Mouse (Mus musculus) forebrain, embryonic 15.5 days (tissue): ENCODE measurements around the gene Ncam2. TPM values are rescaled to one million over a fixed set of nuclear protein-coding genes. Genes with fewer than 3 reads are reported as not detected.

Experiments
- ATAC-seq: fragments of 200-750 bp; cut with Nextera tagmentation; replicated peaks from 2 replicates; pipeline ENCODE4 v1.8.0; 2017; ENCODE audit warnings: mild to moderate bottlenecking, moderate TSS enrichment, moderate library complexity
- H3K27ac ChIP-seq: fragments of 300-500 bp; sonication (generic); replicated peaks from 2 replicates; pipeline ENCODE4 v1.5.1; 2015; ENCODE audit warnings: mild to moderate bottlenecking, inconsistent platforms
- H3K27me3 ChIP-seq: fragments of 300-500 bp; sonication (generic); 2 replicates; pipeline ENCODE4 v1.6.1; 2015; ENCODE audit warnings: inconsistent platforms
- H3K36me3 ChIP-seq: fragments of 300-500 bp; sonication (generic); 2 replicates; pipeline ENCODE4 v1.6.1; 2015; ENCODE audit warnings: mild to moderate bottlenecking, inconsistent platforms
- H3K4me1 ChIP-seq: fragments of 300-500 bp; sonication (generic); 2 replicates; pipeline ENCODE4 v1.6.1; 2015; ENCODE audit warnings: inconsistent platforms
- H3K4me2 ChIP-seq: fragments of 300-500 bp; sonication (generic); replicated peaks from 2 replicates; pipeline ENCODE4 v1.6.1; 2015; ENCODE audit warnings: mild to moderate bottlenecking, inconsistent platforms
- H3K4me3 ChIP-seq: fragments of 300-500 bp; sonication (generic); 2 replicates; pipeline ENCODE4 v1.5.1; 2015; ENCODE audit warnings: mild to moderate bottlenecking, inconsistent platforms
- H3K9ac ChIP-seq: fragments of 300-500 bp; sonication (generic); replicated peaks from 2 replicates; pipeline ENCODE4 v1.6.1; 2015; ENCODE audit warnings: mild to moderate bottlenecking, inconsistent platforms
- H3K9me3 ChIP-seq: fragments of 300-500 bp; sonication (generic); 2 replicates; pipeline ENCODE4 v1.6.1; 2016; ENCODE audit warnings: inconsistent platforms
- WGBS: fragments of 180-500 bp; shearing (Covaris S2); methylation state at CpG from one replicate; pipeline ENCODE4 v1.1.7; 2015; ENCODE audit warnings: mixed read lengths; 5-methylcytosine and 5-hydroxymethylcytosine counted together
- polyA plus RNA-seq: library from polyadenylated mRNA; unstranded; fragments of >200 nt; fragmentation: Nextera tagmentation; extraction: Ambion mirVana; gene quantifications from 2 replicates; pipeline ENCODE4 v1.2.1, GENCODE M21; 2015

The Ncam2 gene
- polyA plus RNA-seq, 1 experiment from 2014 or later: 9.1 TPM

DNA sequence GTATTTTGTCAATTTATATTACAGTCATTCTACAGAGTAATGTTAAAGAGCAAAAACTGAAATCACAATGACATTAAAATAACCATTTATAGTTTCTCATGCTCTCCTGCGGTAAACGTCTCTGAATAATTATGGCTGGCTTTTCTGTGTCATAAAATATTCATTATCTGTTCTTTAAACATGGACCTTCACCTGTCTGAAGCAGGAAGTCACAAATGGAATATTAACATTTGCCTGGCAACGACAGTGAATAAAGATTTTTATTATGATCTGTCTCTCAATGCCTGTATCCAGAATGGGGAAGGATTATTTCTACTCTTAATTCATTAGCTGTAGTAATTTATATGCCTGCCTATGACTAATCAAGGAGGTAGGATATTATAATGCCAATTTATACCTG, 108.7 kb downstream of the Ncam2 start:
- H3K27me3 ChIP-seq: no peaks in the 10 kb centered on the region
- no peak overlapping the region for H3K27ac ChIP-seq
- WGBS: 81% methylated on average over 3 of the region's 3 CpGs
- H3K9ac ChIP-seq: no peak overlapping the region
- no peak for ATAC-seq
- no peaks in the 10 kb centered on the region for H3K36me3 ChIP-seq
- no peaks in the 10 kb centered on the region for H3K9me3 ChIP-seq
- H3K4me3 ChIP-seq: no peak overlapping the region
- H3K4me1 ChIP-seq: no peaks in the 10 kb centered on the region
- no peak overlapping the region for H3K4me2 ChIP-seq

GRCm38 (mm10) chr16:81319037-81319436, 118.5 kb downstream of the Ncam2 start:
- Histone ChIP-seq H3K4me2 (no peak overlapping the region), H3K4me1 (no peaks in the 10 kb centered on the region), H3K9me3 (no peaks in the 10 kb centered on the region), H3K27me3 (no peaks in the 10 kb centered on the region), H3K9ac (no peak overlapping the region), H3K27ac (no peak overlapping the region), H3K4me3 (no peak overlapping the region), H3K36me3 (no peaks in the 10 kb centered on the region)
- WGBS: 67% methylated on average over 1 of the region's 1 CpGs
- ATAC-seq: no peak

DNA sequence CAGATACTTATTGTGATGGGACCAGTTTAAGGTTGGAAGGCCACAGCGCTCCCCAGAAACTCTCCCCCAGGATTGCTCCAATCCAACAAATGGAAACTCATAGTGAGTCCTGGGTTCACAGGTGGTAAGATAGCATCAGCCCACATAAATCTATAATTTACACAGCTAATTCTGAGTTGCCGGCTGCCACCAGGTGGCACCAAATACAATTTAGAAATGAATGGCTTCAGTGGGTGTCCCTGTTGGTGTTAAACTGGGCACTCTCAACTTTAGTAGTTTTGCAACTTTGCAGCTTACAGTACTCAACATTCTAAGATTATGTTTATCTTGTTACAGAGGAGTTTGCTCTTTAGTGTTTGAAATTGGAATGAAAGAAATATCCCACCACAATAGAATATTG, 130.0 kb downstream of the Ncam2 start:
- H3K27me3 ChIP-seq: no peaks in the 10 kb centered on the region
- WGBS: 22% methylated on average over 2 of the region's 2 CpGs
- no peak for ATAC-seq

GRCm38 (mm10) chr16:81365901-81366300, 165.4 kb downstream of the Ncam2 start:
- H3K9me3 ChIP-seq: no peaks in the 10 kb centered on the region
- ATAC-seq: no peak

More for the DNA sequence above, 130.0 kb downstream of the Ncam2 start:
- H3K4me2 ChIP-seq: no peak overlapping the region
- H3K4me1 ChIP-seq: no peaks in the 10 kb centered on the region
- H3K36me3 ChIP-seq: no peaks in the 10 kb centered on the region
- H3K9ac ChIP-seq: no peak overlapping the region
- H3K4me3 ChIP-seq: no peak overlapping the region
- no peak overlapping the region for H3K27ac ChIP-seq
- H3K9me3 ChIP-seq: no peaks in the 10 kb centered on the region

GRCm38 (mm10) chr16:81374234-81374633, 173.7 kb downstream of the Ncam2 start:
- H3K36me3 ChIP-seq: no peaks in the 10 kb centered on the region
- H3K27me3 ChIP-seq: no peaks in the 10 kb centered on the region
- no peak overlapping the region for H3K9ac ChIP-seq
- no peak overlapping the region for H3K4me2 ChIP-seq
- no peak for ATAC-seq
- no peaks in the 10 kb centered on the region for H3K4me1 ChIP-seq
- H3K4me3 ChIP-seq: no peak overlapping the region
- H3K27ac ChIP-seq: no peak overlapping the region
- no peaks in the 10 kb centered on the region for H3K9me3 ChIP-seq
- WGBS: 93% methylated on average over 8 of the region's 8 CpGs

More at GRCm38 (mm10) chr16:81365901-81366300, 165.4 kb downstream of the Ncam2 start:
- WGBS: 67% methylated on average over 2 of the region's 2 CpGs
- no peak overlapping the region for H3K4me2 ChIP-seq
- no peak overlapping the region for H3K9ac ChIP-seq
- H3K36me3 ChIP-seq: no peaks in the 10 kb centered on the region
- no peaks in the 10 kb centered on the region for H3K4me1 ChIP-seq
- no peak overlapping the region for H3K4me3 ChIP-seq
- no peak overlapping the region for H3K27ac ChIP-seq
- no peaks in the 10 kb centered on the region for H3K27me3 ChIP-seq

- Histone ChIP-seq H3K27ac (no peak overlapping the region), H3K4me1 (no peaks in the 10 kb centered on the region), H3K27me3 (no peaks in the 10 kb centered on the region), H3K4me2 (no peak overlapping the region), H3K4me3 (no peak overlapping the region), H3K36me3 (no peaks in the 10 kb centered on the region), H3K9me3 (no peaks in the 10 kb centered on the region), H3K9ac (no peak overlapping the region)
- ATAC-seq: peak; percentile 83
- WGBS: 37% methylated on average over 4 of the region's 4 CpGs
Measured at GRCm38 (mm10) chr16:81380434-81380833, 179.9 kb downstream of the Ncam2 start.

GRCm38 (mm10) chr16:81388646-81389045, 188.1 kb downstream of the Ncam2 start:
- Histone ChIP-seq H3K9me3 (no peaks in the 10 kb centered on the region), H3K9ac (no peak overlapping the region), H3K4me1 (no peaks in the 10 kb centered on the region), H3K27me3 (no peaks in the 10 kb centered on the region), H3K4me3 (no peak overlapping the region), H3K27ac (no peak overlapping the region), H3K4me2 (no peak overlapping the region), H3K36me3 (no peaks in the 10 kb centered on the region)
- WGBS: 35% methylated on average over 2 of the region's 2 CpGs
- no peak for ATAC-seq

DNA sequence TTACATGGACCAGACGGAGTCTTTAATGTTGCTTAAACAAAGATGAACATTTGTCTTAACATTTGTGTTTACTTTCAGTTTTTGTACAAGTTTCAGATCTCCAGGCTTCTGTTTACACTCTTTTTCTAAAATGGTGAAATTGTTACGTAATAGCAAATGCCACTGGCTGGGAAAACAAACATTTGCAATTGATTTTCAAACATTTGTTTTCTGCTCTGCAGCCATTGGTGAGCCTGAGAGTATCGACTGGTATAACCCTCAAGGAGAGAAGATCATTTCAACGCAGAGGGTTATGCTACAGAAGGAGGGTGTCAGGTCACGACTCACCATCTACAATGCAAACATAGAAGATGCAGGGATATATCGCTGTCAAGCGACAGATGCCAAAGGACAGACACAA, 234.1 kb downstream of the Ncam2 start:
- no peak for ATAC-seq
- Histone ChIP-seq H3K36me3 (no peaks in the 10 kb centered on the region), H3K4me1 (no peaks in the 10 kb centered on the region), H3K27me3 (no peaks in the 10 kb centered on the region), H3K9ac (no peak overlapping the region), H3K4me3 (no peak overlapping the region), H3K27ac (no peak overlapping the region), H3K9me3 (no peaks in the 10 kb centered on the region), H3K4me2 (no peak overlapping the region)
- WGBS: 81% methylated on average over 7 of the region's 7 CpGs

GRCm38 (mm10) chr16:81437091-81437867, 236.8 kb downstream of the Ncam2 start:
- no peak overlapping the region for H3K9ac ChIP-seq
- no peak overlapping the region for H3K27ac ChIP-seq
- H3K9me3 ChIP-seq: no peaks in the 10 kb centered on the region
- WGBS: 86% methylated on average over 5 of the region's 5 CpGs
- no peak overlapping the region for H3K4me3 ChIP-seq
- no peaks in the 10 kb centered on the region for H3K36me3 ChIP-seq
- no peak for ATAC-seq
- no peaks in the 10 kb centered on the region for H3K27me3 ChIP-seq
- no peak overlapping the region for H3K4me2 ChIP-seq
- no peaks in the 10 kb centered on the region for H3K4me1 ChIP-seq

GRCm38 (mm10) chr16:81437868-81438249, 237.4 kb downstream of the Ncam2 start:
- Histone ChIP-seq H3K9me3 (no peaks in the 10 kb centered on the region), H3K4me1 (no peaks in the 10 kb centered on the region), H3K27ac (no peak overlapping the region), H3K27me3 (no peaks in the 10 kb centered on the region), H3K9ac (no peak overlapping the region), H3K4me2 (no peak overlapping the region), H3K36me3 (no peaks in the 10 kb centered on the region), H3K4me3 (no peak overlapping the region)
- no peak for ATAC-seq
- WGBS: 90% methylated on average over 2 of the region's 2 CpGs

DNA sequence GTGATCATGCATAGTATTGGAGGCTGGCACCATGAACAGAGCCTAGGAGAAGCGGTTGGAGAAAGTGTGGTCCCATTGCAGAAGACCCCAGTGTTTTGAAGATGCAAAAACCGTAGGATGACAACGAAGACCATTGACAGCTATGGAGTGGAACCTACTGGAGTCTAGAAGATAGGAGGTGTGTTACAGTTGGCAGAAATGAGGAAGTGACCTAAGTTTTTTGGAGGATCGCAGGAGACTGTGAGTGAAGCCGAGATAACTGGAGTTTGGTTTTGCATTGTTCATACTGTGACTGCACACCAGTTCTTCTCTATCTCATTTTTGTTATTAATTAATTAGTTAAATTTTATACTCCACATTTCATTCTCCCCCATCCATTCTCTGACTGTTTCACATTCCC, 250.4 kb downstream of the Ncam2 start:
- Histone ChIP-seq H3K4me1 (no peaks in the 10 kb centered on the region), H3K27ac (no peak overlapping the region), H3K4me3 (no peak overlapping the region), H3K9me3 (no peaks in the 10 kb centered on the region), H3K9ac (no peak overlapping the region), H3K36me3 (no peaks in the 10 kb centered on the region), H3K27me3 (no peaks in the 10 kb centered on the region), H3K4me2 (no peak overlapping the region)
- 93% methylated on average over 5 of the region's 5 CpGs for WGBS
- no peak for ATAC-seq

DNA sequence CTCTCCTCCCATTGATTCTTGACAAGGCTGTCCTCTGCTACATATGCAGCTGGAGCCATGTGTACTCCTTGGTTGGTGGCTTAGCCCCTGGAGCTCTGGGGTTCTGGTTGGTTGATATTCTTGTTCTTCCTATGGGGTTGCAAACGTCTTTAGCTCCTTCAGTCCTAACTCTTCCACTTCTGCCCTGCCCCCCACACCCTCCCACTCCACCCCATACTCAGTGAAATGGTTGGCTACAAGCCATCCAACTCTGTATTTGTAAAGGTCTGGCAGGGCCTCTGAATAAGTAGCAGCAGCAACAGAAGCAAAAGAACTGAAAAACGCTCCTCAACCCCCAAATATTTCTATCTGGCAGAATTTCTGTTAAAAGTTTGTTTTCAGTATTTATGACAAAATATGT, 252.5 kb downstream of the Ncam2 start:
- Histone ChIP-seq H3K4me3 (no peak overlapping the region), H3K4me1 (no peaks in the 10 kb centered on the region), H3K9ac (no peak overlapping the region), H3K36me3 (no peaks in the 10 kb centered on the region), H3K9me3 (no peaks in the 10 kb centered on the region), H3K4me2 (no peak overlapping the region), H3K27me3 (no peaks in the 10 kb centered on the region), H3K27ac (no peak overlapping the region)
- whole genome bisulfite sequencing: 51% methylated on average over 2 of the region's 2 CpGs
- ATAC-seq: no peak

DNA sequence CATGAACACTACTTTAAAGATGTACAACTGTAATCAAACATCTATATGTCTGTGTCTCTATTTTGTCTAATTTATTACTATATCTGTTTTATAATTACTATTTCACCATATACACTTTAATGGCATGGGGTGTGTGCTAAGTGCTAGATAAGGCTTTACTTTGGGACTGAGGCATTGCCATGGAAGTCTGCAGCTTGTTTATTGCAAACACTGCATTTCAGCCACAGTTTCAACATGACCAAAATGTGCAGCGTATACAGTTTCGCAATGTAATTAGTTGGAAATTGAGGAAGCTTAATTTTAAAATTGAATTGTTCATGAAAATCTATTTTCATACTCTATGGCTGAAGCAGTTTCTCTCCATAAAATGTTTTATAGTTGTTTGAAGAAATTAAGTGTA, 254.0 kb downstream of the Ncam2 start:
- H3K36me3 ChIP-seq: no peaks in the 10 kb centered on the region
- H3K9me3 ChIP-seq: no peaks in the 10 kb centered on the region
- no peaks in the 10 kb centered on the region for H3K27me3 ChIP-seq
- H3K4me2 ChIP-seq: no peak overlapping the region
- H3K27ac ChIP-seq: no peak overlapping the region
- H3K9ac ChIP-seq: no peak overlapping the region
- 94% methylated on average over 2 of the region's 2 CpGs for WGBS
- ATAC-seq: no peak
- H3K4me3 ChIP-seq: no peak overlapping the region
- no peaks in the 10 kb centered on the region for H3K4me1 ChIP-seq
